Mouse (Mus musculus) thymus, postnatal 4 days (tissue): Measurements from ENCODE around the gene Neurl4.
A peak's percentile ranks its signal among the peaks of the same experiment; 100 is the strongest.

ENCODE experiments used
- DNase-seq: peaks from one replicate; pipeline ENCODE4 v3.0.0; 2021

Gene Neurl4

GRCm38 (mm10) chr11:69960616-69961015 lies 59.7 kb downstream of the Neurl4 start:
- peak; percentile 57 for DNase-seq

- DNase-seq = no peak
These were observed 61.0 kb downstream of the Neurl4 start for GRCm38 (mm10) chr11:69961841-69962240.
